Mouse (Mus musculus): ENCODE data around the gene Dpm1.

The Dpm1 gene

DNA sequence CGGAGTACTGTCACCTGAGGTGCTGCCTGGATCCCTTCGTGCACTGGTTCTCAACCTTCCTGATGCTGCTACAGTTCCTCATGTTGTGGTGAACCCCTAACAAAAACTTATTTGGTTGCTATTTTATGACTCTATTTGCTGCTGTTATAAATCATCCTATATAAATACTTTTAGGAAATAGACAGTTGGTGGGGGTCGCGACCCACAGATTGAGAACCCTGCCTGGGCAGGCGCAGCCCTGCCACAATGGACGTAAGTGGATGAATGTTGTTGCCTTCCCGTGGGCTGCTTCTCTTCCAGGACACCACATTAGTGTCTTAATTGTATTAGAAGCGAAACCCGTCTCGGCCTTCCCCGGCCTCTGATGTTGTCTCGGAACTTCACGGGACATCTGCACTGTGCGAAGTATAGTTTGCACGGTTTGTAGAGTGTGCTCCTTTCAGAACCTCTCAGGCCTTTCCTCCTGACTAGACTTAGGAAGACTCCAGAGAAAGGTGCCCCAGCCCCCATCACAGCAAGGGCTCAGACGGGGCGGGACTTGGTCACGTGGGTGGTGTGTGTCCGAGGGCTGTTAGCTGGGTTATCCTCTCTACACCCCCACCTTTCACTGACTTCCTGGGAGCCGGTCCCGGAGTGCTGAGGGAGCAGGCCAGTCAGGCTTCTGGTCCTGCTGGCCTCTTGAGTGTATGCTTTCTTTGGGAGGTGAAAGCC lies 63.5 kb downstream of the Dpm1 start:
- no peak for DNase-seq (ENCODE audit: low spot score)

DNA sequence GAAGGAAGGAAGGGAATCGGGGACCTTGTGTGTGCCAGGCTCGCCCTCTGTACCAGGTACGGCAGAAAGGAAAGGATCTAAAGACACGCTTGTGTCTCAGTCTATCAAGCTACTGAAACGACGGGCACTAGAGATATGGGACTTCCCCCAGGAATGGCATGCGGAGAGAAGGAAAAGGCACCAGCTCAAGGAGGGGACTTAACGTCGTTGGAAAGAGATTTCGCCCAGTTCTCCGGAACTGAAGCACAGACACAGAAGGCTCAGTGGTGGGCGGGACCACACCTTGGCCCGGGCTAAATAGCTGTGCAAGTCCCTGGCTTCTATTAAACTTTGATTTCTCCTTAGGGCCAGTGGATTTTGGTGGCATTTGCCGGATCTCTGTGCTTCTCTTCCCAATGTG lies 68.4 kb downstream of the Dpm1 start:
- no peak for DNase-seq (ENCODE audit: low spot score)

DNA sequence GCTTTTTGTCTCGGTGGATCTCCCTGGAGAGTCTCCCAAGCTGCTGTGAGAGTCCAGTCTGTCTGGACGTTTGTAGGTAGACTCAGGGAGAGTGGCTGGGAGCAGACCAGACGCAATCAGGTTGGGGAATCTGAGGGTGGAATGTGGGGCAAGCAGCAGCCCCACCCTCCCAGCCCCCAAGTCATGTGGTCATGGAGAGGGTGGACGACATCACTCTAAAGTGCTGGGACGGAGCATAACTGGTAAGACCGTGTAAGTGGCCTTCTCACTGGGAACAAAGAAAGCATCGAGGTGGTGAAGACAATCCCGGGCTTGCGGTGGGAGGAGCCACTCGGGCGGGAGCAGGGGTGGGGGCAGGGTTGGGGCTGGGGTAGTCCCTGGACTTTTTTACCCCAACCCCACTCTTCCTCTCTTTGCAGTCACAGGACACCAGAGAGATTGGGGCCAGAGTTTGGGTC lies 68.8 kb downstream of the Dpm1 start:
- DNase-seq (ENCODE audit: low spot score), result no peak

DNA sequence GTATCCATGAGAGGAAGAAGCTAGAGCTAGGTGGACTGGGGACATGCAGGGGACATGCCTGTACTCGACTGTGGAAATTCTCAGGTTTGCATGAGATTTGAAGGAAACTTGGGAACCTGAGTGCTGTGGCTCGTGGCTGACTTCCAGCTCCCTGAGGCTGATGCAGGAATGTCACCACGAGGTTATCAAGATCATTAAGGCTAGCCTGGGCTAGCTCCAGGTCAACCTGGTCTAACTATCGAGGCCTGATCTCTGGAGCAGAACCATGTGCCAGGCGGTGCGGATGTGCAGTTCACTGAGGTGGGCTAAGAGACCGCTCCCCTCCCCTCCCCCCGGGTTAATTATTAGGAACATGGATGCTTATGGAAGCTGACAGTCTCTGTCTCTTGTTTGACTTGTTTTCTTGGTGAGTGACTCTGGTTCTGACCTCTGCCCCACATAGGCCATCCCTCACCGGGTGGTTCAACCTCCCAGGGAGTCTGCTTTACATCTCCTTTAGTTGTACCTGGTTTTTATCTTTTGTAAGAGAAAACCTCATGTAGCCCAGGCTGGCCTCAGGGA lies 69.9 kb downstream of the Dpm1 start:
- DNase-seq (ENCODE audit: low spot score), result no peak

Measured in c-Kit-positive CD71-positive TER-119-positive erythroid progenitor cells, embryonic 14.5 days (primary cell).